Mouse (Mus musculus) heart, postnatal 36 days (tissue): ENCODE results near the gene Anks4b. TPM values are rescaled to one million over a fixed set of nuclear protein-coding genes. Genes with fewer than 3 reads are reported as not detected.
A peak's percentile ranks its signal among the peaks of the same experiment; 100 is the strongest.

Experiments used
- DNase-seq, 2 experiments: peaks; one replicate each; pipeline ENCODE4 v3.0.0; 2021 to 2022
- intact Hi-C: fragments of 180-260 bp; cut with DNase I; formaldehyde crosslinking; loops from one replicate; pipeline ENCODE4 v1.15.1; 2025
- total RNA-seq, 2 experiments: library from RNA; stranded (reverse); gene quantifications; 2 replicates each; pipeline ENCODE4 v1.2.3; 2021

The Anks4b gene
- total RNA-seq = under 1 TPM in 1 of 2 experiments, not detected in 1; 0.19 TPM

- no peak for DNase-seq
- intact Hi-C loops = no loop called here
These were observed at the start of gene Anks4b for GRCm38 (mm10) chr7:120173603-120174244. Gene Anks4b (plus strand): TSS chr7:120173858.

GRCm38 (mm10) chr7:120124844-120125243, 48.8 kb upstream of the Anks4b start:
- intact Hi-C loops = loop anchor here (1.0 to 2.0 kb wide), 2 partner anchors 78 to 202 kb away; partner anchors contain the start of gene Abca14
- DNase-seq = peak; percentile 67 to 68

- intact Hi-C loops = no loop called here
- no peak for DNase-seq
These were observed 46.5 kb upstream of the Anks4b start for GRCm38 (mm10) chr7:120126976-120127685.

GRCm38 (mm10) chr7:120127686-120128059, 46.0 kb upstream of the Anks4b start:
- no peak for DNase-seq
- intact Hi-C loops = no loop called here

GRCm38 (mm10) chr7:120128951-120129350, 44.7 kb upstream of the Anks4b start:
- DNase-seq = no peak
- intact Hi-C loops = no loop called here

- no peak for DNase-seq
- intact Hi-C loops = no loop called here
These were observed 30.9 kb upstream of the Anks4b start for GRCm38 (mm10) chr7:120142743-120143142.

GRCm38 (mm10) chr7:120145191-120145590, 28.5 kb upstream of the Anks4b start, which contains the start of gene Zp2:
Gene Zp2 (minus strand): TSS chr7:120145291.
- intact Hi-C loops = no loop called here

GRCm38 (mm10) chr7:120150257-120150656, 23.4 kb upstream of the Anks4b start:
- intact Hi-C loops = no loop called here
- DNase-seq = peak in 1 of 2 experiments; percentile 5

More at GRCm38 (mm10) chr7:120145191-120145590, 28.5 kb upstream of the Anks4b start, which contains the start of gene Zp2:
- no peak for DNase-seq

- DNase-seq = no peak
- intact Hi-C loops = no loop called here
These were observed 22.8 kb upstream of the Anks4b start for GRCm38 (mm10) chr7:120150898-120151297.

- no peak for DNase-seq
- intact Hi-C loops = no loop called here
These were observed 16.7 kb upstream of the Anks4b start for GRCm38 (mm10) chr7:120156841-120157409.

- intact Hi-C loops = no loop called here
- no peak for DNase-seq
These were observed 16.0 kb upstream of the Anks4b start for GRCm38 (mm10) chr7:120157575-120158061.

- no peak for DNase-seq
- intact Hi-C loops = no loop called here
These were observed 15.5 kb upstream of the Anks4b start for GRCm38 (mm10) chr7:120158121-120158613.

- DNase-seq = no peak
- intact Hi-C loops = no loop called here
These were observed 9.9 kb upstream of the Anks4b start for GRCm38 (mm10) chr7:120163581-120164251.

- intact Hi-C loops = no loop called here
- no peak for DNase-seq
These were observed 1.4 kb upstream of the Anks4b start for GRCm38 (mm10) chr7:120172188-120172700.

- no peak for DNase-seq
- intact Hi-C loops = no loop called here
These were observed 1.3 kb downstream of the Anks4b start for GRCm38 (mm10) chr7:120174723-120175504.

GRCm38 (mm10) chr7:120177611-120178010, 4.0 kb downstream of the Anks4b start:
- no peak for DNase-seq
- intact Hi-C loops = no loop called here

GRCm38 (mm10) chr7:120178935-120179334, 5.3 kb downstream of the Anks4b start:
- DNase-seq = no peak
- intact Hi-C loops = no loop called here

GRCm38 (mm10) chr7:120180547-120180946, 6.9 kb downstream of the Anks4b start:
- intact Hi-C loops = no loop called here
- no peak for DNase-seq

GRCm38 (mm10) chr7:120181401-120182230, 8.0 kb downstream of the Anks4b start:
- intact Hi-C loops = no loop called here
- no peak for DNase-seq
